Mouse (Mus musculus) liver, adult 2 months (tissue): Measurements from ENCODE around the gene Atp11a. TPM values are rescaled to one million over a fixed set of nuclear protein-coding genes. Genes with fewer than 3 reads are reported as not detected.

Experiments used
- DNase-seq: peaks from one replicate; pipeline ENCODE4 v3.0.0-alpha.2; 2011; ENCODE audit warnings: low read depth, low spot score; ENCODE audit errors: extremely low read depth
- H3K27ac ChIP-seq: fragments of 200-500 bp; replicated peaks from 2 replicates; pipeline ENCODE4 v1.5.1; 2012; ENCODE audit warnings: low read depth, mild to moderate bottlenecking, control low read depth, inconsistent platforms, low read length; ENCODE audit not compliant: insufficient read depth
- H3K27me3 ChIP-seq: fragments of 200-500 bp; 2 replicates; pipeline ENCODE4 v1.6.1; 2012; ENCODE audit warnings: mild to moderate bottlenecking, moderate library complexity, low read length, inconsistent platforms; ENCODE audit not compliant: control insufficient read depth, insufficient read depth
- H3K36me3 ChIP-seq: fragments of 200-500 bp; 2 replicates; pipeline ENCODE4 v1.6.1; 2012; ENCODE audit warnings: low read length, inconsistent platforms; ENCODE audit not compliant: control insufficient read depth, insufficient read depth
- H3K4me1 ChIP-seq: fragments of 200-500 bp; 2 replicates; pipeline ENCODE4 v1.6.1; 2011; ENCODE audit warnings: low read length; ENCODE audit not compliant: control insufficient read depth, insufficient read depth
- H3K4me3 ChIP-seq: fragments of 200-500 bp; 2 replicates; pipeline ENCODE4 v1.5.1; 2011; ENCODE audit warnings: low read depth, mild to moderate bottlenecking, control low read depth, low read length, moderate library complexity; ENCODE audit not compliant: insufficient read depth
- H3K79me2 ChIP-seq: fragments of 200-500 bp; 2 replicates; pipeline ENCODE4 v1.6.1; 2012; ENCODE audit warnings: inconsistent platforms, mild to moderate bottlenecking, low read length, moderate library complexity; ENCODE audit not compliant: control insufficient read depth, insufficient read depth
- H3K9ac ChIP-seq: fragments of 200-500 bp; 2 replicates; pipeline ENCODE4 v1.6.1; 2012; ENCODE audit warnings: low read depth, mild to moderate bottlenecking, control low read depth, inconsistent platforms, low read length
- CTCF ChIP-seq: fragments of 200-500 bp; IDR thresholded peaks from 2 replicates; pipeline ENCODE4 v1.5.1; 2011; ENCODE audit warnings: low read depth, low read length, control low read depth
- POLR2A ChIP-seq: fragments of 200-500 bp; IDR thresholded peaks from 2 replicates; pipeline ENCODE4 v1.6.1; 2011; ENCODE audit warnings: low read length, control low read depth; ENCODE audit not compliant: insufficient read depth; ENCODE audit errors: extremely low read depth
- WGBS: fragments of 180-500 bp; shearing (Covaris S2); methylation state at CpG from one replicate; pipeline ENCODE4 v1.1.7; 2018; 5-methylcytosine and 5-hydroxymethylcytosine counted together
- polyA plus RNA-seq: library from polyadenylated mRNA; depleted of rRNA; stranded (reverse); fragments of >200 nt; gene quantifications from 2 replicates; pipeline ENCODE4 v1.2.3, GENCODE M21; 2012
- total RNA-seq: library from RNA; depleted of rRNA; stranded (reverse); fragments of >200 nt; gene quantifications from 2 replicates; pipeline ENCODE4 v1.2.3, GENCODE M21; 2014

Gene Atp11a
- total and polyA plus RNA-seq, 2 experiments: 4.8 to 6.6 TPM

DNA sequence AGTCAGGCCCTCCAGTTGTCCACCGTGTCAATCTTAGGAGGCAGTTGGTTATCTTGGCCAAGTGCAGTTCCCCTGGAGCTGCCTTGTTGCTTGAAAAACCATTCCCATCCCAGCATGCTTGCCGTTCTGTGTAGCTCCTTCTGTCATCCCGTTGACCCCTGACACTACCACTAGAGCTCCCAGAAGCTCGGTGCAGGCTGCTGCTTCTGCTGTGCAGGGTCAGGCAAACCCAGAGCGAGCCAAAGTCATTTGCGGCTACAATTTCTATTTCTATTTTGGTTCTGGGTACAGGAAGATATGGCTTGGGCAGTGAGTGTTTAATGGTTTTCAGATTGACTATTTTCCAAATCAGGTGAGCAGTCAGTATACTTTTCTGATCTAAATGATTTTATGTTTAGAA lies 43.0 kb downstream of the Atp11a start:
- H3K4me3 ChIP-seq: no peak overlapping the region

DNA sequence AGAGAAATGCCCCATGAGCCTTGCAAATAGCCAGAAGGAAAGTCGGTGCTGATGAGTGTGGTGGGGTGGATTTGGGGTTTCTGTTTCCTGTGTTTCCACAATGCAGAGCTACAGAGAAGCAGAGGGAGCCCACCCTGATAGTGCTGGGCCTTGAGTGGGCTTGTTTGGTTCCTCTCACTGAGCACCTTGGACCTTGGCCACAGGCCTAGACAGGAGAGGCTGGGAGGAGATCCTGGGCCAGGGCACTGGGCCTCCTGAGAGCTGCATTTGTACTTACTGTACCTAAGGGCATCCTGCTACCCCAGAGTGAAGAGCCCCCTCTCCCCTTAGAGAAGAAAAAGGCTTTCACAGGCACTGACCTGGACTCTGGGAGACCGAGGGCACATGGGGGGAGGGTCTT lies 43.4 kb downstream of the Atp11a start:
- Histone ChIP-seq H3K27ac (no peak overlapping the region), H3K4me3 (no peak overlapping the region), H3K27me3 (no peaks in the 10 kb centered on the region), H3K36me3 (no peaks in the 10 kb centered on the region), H3K4me1 (peaks cover 19% of the 10 kb centered on the region), H3K79me2 (no peaks in the 10 kb centered on the region), H3K9ac (no peak overlapping the region)
- DNase-seq: peak; percentile 63
- 84% methylated on average over 2 of the region's 2 CpGs for WGBS
- TF ChIP-seq CTCF: no peak
- TF ChIP-seq POLR2A: no peak

More for the DNA sequence above, 43.0 kb downstream of the Atp11a start:
- TF ChIP-seq POLR2A (no peak), CTCF (no peak)
- H3K27ac ChIP-seq: no peak overlapping the region
- no peaks in the 10 kb centered on the region for H3K27me3 ChIP-seq
- H3K36me3 ChIP-seq: no peaks in the 10 kb centered on the region
- 68% methylated on average over 6 of the region's 6 CpGs for WGBS
- no peak overlapping the region for H3K9ac ChIP-seq
- DNase-seq: no peak
- H3K79me2 ChIP-seq: no peaks in the 10 kb centered on the region
- peaks cover 16% of the 10 kb centered on the region for H3K4me1 ChIP-seq

DNA sequence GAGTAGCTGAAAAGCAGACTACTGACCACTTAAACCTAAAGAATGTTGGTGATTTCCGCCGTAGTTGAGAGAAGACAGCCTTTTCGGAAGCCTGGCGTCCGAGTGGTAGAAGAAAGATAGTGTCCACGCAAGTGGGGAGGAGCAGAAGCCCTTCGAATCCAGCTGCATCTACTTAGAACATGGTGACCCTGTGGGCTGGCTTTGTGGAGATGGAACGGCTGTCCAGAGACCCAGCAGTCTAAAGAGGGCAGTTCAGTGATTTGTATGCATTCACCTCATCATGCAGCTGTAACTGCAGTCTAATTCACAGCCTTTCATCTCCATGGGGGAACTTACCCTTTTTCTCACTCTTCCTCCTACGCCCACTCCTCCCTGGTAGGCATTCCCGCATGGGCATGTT lies 44.8 kb downstream of the Atp11a start:
- no peak for DNase-seq
- WGBS: 86% methylated on average over 10 of the region's 10 CpGs
- Histone ChIP-seq H3K36me3 (no peaks in the 10 kb centered on the region), H3K27ac (no peak overlapping the region), H3K4me1 (peaks cover 20% of the 10 kb centered on the region), H3K27me3 (no peaks in the 10 kb centered on the region), H3K4me3 (no peak overlapping the region), H3K79me2 (no peaks in the 10 kb centered on the region), H3K9ac (no peak overlapping the region)
- TF ChIP-seq CTCF (no peak), POLR2A (no peak)

DNA sequence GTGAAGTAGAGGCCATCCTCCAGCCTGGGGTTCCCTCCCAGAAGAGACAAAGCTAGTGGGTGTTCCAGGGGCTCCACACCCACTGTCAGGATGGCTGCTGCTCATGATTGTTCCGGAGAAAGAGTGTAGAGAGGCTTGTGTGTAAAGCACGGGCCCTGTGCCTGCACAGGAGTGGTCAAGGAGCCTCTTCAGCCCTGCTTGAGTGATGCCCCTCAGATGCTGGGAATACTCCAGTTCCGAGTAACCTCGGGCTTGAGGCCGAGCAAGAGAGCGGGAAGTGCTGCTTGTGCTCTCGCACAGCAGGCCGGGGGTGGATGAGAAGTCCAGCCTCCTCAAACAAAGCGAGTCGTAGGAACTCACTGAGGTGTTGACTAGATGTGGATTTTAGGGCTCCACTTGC lies 46.3 kb downstream of the Atp11a start:
- Histone ChIP-seq H3K36me3 (no peaks in the 10 kb centered on the region), H3K79me2 (no peaks in the 10 kb centered on the region), H3K4me1 (peaks cover 20% of the 10 kb centered on the region), H3K27me3 (no peaks in the 10 kb centered on the region), H3K27ac (no peak overlapping the region), H3K9ac (no peak overlapping the region), H3K4me3 (no peak overlapping the region)
- WGBS: 87% methylated on average over 10 of the region's 10 CpGs
- DNase-seq: no peak
- TF ChIP-seq CTCF: no peak

DNA sequence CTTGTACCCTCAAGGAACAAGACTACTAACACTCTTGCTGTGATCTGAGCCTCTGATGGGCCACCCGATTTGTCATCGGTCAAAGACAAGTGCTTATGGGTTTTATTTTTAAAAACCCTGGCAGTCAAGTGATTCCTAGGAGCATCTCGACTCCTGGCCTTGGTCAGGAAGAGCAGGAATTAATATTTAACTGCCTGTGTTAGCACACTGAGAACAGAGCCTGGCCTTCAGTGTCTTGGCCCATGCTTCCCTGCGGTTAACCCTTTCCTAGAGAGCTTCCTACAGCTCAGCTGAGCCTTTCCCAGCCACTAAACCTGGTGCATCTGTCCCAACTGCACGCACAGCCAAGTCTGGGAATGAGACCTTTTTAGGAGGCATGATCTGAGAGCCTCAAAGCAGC lies 48.1 kb downstream of the Atp11a start:
- Histone ChIP-seq H3K79me2 (no peaks in the 10 kb centered on the region), H3K27me3 (no peaks in the 10 kb centered on the region), H3K4me1 (peaks cover 12% of the 10 kb centered on the region), H3K9ac (no peak overlapping the region), H3K36me3 (no peaks in the 10 kb centered on the region), H3K27ac (no peak overlapping the region), H3K4me3 (no peak overlapping the region)
- WGBS: 34% methylated on average over 5 of the region's 5 CpGs
- TF ChIP-seq POLR2A (no peak), CTCF (no peak)
- DNase-seq: peak; percentile 87

DNA sequence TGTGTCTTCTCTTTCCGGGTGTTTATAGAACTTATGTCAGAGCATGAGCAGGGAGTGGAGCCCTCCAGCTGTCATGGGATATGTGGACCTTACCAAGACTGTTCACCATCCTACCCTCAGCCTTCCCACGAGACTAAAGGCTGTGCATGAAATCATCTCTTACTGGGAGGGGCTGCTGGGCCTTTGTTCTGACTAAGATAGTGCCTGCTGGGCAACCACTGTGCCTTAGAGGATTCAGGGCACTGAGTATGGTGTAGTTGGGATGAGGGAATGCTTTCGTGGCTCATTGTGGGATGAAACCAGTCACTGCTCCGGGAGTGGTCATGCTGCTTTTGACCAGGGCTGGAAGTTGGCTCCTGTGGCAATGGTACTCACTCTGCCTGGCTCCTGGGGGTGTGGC lies 48.8 kb downstream of the Atp11a start:
- peaks cover 10% of the 10 kb centered on the region; the same call in 1 of the 2 replicates for H3K4me1 ChIP-seq
- WGBS: 79% methylated on average over 4 of the region's 4 CpGs
- no peak for DNase-seq
- H3K27me3 ChIP-seq: no peaks in the 10 kb centered on the region
- H3K27ac ChIP-seq: no peak overlapping the region
- H3K4me3 ChIP-seq: no peak overlapping the region
- no peaks in the 10 kb centered on the region for H3K79me2 ChIP-seq
- H3K9ac ChIP-seq: no peak overlapping the region
- TF ChIP-seq POLR2A (no peak), CTCF (no peak)
- no peaks in the 10 kb centered on the region for H3K36me3 ChIP-seq
